Mouse (Mus musculus) monocyte, adult 5-6 weeks (primary cell): ENCODE results near the gene Rrp9. TPM values are rescaled to one million over a fixed set of nuclear protein-coding genes. Genes with fewer than 3 reads are reported as not detected.

ENCODE experiments used
- ATAC-seq: fragments of 153-309, 156-312 bp; replicated peaks from 2 replicates; pipeline ENCODE4 v1.8.0; 2017; ENCODE audit warnings: mild to moderate bottlenecking; ENCODE audit not compliant: low TSS enrichment, insufficient number of reproducible peaks, severe bottlenecking, poor library complexity, low FRiP score
- total RNA-seq: library from RNA; stranded (forward); fragments of 200-1000, 200-491, 200-594 nt; gene quantifications from 3 replicates; pipeline ENCODE4 v1.2.3, GENCODE M21; 2017

Gene Rrp9
- total RNA-seq, 1 experiment from 2014 or later = 35.1 TPM

- no peak for ATAC-seq
These were observed 20.7 kb upstream of the Rrp9 start for GRCm38 (mm10) chr9:106454888-106455681.

DNA sequence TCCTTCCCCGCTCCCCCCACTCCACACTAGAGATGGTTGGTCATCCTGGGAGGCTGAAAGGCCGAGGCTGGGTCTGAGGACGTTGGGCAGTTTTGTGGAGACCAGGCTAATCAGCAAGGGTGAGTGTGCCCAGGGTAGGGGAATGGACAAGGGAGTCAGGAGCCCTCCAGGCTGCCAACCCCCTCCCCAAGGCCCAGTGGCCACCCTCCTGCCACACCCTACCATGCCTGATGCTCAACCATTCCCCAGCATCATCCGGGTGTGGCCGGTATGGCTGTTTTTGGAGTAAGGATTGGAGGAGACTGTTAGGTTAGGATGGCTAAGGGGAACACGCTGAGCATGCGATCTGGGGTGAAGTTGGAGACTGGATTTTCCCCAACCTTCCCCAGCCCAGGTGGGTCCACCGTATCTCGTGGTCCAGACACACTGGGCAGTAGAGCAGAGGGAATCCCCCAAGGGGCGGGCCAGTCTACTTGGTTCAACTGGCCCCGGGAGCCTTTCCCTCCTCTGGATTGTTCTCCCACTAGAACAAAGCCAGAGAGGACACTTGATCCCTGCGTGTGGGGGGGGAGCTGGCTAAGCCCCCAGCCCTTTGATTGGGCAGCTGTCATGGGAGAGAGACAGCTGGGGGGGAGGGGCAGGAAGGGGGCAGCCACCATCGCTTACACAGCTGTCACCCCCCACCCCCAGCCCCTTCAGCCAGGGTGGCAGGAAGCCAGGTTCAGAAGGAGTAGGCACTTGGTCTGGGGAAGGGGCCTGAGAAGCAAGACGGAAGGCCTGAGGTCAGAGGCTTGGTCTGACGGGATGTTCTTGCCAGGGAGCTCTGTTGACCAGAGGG lies 19.2 kb upstream of the Rrp9 start:
- no peak for ATAC-seq

- no peak for ATAC-seq
These were observed 18.6 kb upstream of the Rrp9 start for GRCm38 (mm10) chr9:106457163-106457559.

DNA sequence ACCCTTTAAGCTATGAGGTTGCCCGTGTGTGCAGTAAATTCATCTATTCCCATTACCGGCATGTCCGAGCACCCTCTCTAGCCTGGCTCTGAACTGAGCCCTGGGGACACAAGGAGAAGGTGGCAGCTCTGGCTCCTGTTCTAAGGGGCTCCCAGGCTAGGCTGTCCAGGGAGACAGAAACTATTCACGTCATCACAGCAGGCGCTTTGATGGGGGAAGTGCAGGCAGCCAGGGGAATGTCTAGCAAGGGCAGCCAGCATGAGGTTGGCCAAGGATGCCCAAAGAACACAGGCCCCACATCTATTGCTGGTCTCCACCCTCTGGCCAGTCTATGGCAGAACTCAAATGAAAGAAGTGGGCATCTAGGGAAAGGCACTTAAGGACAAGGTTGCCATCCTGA lies 17.8 kb upstream of the Rrp9 start:
- ATAC-seq = no peak

- no peak for ATAC-seq
These were observed 15.8 kb upstream of the Rrp9 start for GRCm38 (mm10) chr9:106459946-106460345.

DNA sequence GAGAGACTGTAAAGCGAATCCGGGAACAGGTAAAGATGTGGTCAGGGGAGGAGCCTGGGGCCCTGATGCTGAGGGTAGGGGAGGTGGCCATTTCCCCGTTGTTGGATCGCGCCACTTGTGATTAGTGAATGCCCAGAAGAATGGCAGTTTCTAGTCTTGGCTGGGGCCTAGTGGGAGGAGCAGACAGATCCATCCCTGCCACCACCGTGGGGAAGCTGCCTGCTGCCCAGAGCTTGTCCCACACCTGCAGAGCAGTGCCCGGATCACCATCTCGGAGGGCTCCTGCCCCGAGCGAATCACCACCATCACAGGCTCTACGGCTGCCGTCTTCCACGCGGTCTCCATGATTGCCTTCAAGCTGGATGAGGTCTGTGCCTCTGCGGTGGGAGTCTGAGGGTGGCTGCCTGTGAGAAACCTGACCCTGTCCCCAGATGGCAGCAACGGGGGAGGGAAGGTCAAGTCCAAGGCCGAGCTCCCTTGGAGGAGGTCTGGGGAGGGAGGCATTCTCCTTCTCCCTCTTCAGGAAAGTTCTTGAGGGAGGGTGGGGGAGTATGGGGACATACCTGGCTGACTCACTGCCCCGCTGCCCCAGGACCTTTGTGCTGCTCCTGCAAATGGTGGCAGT lies 15.2 kb upstream of the Rrp9 start:
- no peak for ATAC-seq

DNA sequence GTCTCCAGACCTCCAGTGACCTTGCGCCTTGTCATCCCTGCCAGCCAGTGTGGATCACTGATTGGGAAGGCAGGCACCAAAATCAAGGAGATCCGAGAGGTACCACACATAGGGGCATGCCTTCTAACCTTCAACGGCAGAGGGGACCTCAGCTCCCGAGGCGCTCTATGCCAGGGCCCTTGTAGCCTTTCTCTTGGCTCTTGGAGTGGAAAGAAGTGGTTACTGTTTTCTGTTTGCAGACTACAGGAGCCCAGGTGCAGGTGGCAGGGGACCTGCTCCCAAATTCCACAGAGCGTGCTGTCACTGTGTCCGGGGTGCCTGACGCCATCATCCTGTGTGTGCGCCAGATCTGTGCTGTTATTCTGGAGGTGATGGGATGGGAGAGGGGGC lies 14.7 kb upstream of the Rrp9 start:
- ATAC-seq = no peak

DNA sequence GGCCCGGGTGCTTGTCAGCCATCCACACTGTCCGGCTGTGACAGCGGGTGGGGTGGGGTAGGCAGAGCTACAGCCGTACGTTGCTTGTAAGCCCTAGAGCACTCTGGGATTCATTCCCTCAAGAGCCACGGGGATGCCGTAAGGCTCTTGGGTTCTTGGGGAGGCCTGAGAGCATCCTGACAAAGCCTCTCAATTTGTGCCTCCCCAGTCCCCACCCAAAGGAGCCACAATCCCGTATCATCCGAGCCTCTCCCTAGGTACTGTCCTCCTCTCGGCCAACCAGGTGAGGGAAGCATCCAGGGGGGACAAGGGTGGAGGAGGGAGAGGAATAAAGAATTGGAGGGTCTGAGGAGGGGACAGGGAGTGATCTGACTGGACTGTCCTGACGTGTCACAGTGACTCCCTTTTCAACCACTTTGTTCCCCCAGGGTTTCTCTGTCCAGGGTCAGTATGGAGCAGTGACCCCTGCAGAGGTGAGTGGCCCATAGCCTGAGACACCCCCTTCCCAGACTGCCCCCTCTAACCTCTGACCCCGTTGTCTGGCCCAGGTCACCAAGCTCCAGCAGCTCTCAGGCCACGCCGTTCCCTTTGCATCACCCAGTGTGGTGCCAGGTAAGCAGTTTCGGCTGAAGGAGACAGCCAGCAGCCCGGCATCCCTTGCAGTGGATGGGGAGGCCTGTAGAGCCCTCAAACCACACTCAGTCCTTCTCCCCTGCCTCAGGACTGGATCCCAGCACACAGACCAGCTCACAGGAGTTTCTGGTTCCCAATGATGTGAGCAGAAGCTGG lies 13.9 kb upstream of the Rrp9 start:
- ATAC-seq = no peak

DNA sequence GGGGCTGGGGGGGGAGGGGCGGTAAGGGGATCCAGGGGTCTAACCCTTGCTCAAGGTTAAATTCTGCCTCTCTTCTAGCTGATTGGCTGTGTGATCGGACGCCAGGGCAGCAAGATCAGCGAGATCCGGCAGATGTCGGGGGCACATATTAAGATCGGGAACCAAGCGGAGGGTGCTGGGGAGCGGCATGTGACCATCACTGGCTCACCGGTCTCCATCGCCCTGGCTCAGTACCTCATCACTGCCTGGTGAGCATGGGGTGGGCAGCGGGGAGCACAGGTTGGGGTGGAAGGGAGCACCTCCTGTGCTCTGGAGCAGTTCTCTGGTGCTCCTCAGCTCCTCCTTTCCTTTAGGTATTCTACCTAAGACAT lies 13.3 kb upstream of the Rrp9 start:
- ATAC-seq = no peak

GRCm38 (mm10) chr9:106463122-106464063 lies 12.4 kb upstream of the Rrp9 start:
- ATAC-seq = no peak

DNA sequence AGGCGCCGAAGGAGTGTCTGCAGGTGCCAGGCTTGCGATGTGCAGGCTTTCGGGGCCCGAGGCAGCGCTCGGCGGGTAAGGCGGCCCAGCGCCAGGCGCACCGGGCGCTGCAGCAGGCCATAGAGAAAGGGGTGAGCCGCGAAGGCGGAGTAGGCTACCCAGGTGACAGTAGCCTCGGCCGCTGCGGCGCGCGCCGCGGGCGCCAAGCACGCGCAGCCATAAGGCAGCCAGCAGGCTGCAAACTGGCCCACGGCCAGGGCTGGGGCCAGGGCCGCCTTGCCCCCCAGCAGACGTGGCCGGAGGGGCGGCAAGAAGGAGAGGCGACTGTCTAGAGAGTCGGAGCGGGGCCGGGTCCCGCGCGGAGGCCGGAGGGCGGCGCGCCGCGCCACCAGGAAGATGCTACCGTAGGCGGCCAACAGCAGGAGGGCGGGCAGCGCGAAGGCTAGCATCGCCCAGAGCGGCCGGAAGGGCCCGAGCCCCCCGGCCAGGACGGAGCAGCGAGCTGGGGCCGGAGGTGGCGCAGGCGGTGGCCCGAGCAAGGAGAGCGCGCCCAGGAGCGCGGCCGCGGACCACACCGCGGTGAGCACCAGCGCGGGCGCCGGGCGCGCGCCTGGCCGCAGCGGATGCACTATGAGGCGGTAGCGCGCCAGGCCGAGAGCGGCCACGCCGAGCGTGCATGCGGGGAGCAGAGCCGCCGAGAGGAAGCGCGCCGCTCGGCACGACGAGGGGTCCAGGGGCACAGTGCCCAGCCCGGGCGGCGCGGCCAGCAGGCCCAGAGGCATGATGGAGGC lies 10.8 kb upstream of the Rrp9 start:
- ATAC-seq = no peak

- no peak for ATAC-seq
These were observed 10.1 kb upstream of the Rrp9 start, which contains the start of gene Gpr62 for GRCm38 (mm10) chr9:106465571-106466200. Gpr62 (minus strand) TSS chr9:106465938.

DNA sequence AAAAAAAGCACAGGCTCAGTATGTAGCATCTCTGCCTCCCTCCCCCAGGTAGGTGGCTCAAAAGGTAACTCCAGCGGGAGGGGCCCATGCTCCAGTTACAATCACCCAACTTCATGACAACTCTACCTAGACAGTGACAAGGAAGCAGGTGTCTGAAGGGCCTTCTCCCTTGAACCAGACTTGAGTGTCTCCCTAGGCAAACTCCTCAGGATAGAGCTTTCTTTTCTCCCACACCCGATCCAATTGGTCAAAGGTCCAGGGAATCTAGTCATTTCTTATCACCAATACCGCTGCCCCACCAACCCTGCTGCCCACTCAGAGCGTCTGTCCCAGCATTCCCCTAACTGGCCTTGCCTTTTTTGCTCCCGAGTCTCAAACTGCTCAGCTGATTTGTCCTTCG lies 9.0 kb upstream of the Rrp9 start:
- ATAC-seq = no peak

DNA sequence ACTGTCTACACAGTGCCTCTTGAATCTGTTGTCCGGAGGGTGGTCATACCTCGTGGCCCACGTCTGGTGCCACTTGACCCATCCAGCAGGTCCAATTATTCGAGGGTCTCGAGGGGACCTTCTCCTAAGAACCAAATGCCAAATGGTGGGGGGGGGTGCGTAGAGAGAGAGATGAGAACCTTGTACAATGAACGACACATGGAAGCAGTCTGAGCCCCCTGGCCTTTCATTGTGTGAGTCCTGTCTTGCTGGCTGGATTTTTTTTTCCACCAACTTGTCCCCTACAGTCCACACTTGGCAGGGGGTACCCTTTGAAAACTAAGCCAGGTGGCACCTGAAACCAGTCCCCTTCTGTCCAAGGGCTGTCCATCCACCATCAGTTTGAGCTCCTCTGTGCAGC lies 8.0 kb upstream of the Rrp9 start:
- no peak for ATAC-seq

GRCm38 (mm10) chr9:106469317-106469716 lies 6.4 kb upstream of the Rrp9 start:
- ATAC-seq = no peak

GRCm38 (mm10) chr9:106469776-106470175 lies 6.0 kb upstream of the Rrp9 start:
- ATAC-seq = no peak
